Mouse (Mus musculus) lung, embryonic 14.5 days (tissue): ENCODE measurements around the gene Mov10l1. TPM values are rescaled to one million over a fixed set of nuclear protein-coding genes. Genes with fewer than 3 reads are reported as not detected.
A peak's percentile ranks its signal among the peaks of the same experiment; 100 is the strongest.

ENCODE experiments used
- ATAC-seq: fragments of 200-750 bp; cut with Nextera tagmentation; 2 replicates; pipeline ENCODE4 v1.8.0; 2017; ENCODE audit warnings: mild to moderate bottlenecking, moderate TSS enrichment, moderate library complexity; ENCODE audit not compliant: insufficient read depth
- DNase-seq: peaks from one replicate; pipeline ENCODE4 v3.0.0-alpha.2; 2015
- H3K27ac ChIP-seq: fragments of 300-500 bp; sonication (generic); 2 replicates; pipeline ENCODE4 v1.5.1; 2014; ENCODE audit warnings: low read depth, mild to moderate bottlenecking, moderate library complexity
- H3K27me3 ChIP-seq: fragments of 300-500 bp; sonication (generic); 2 replicates; pipeline ENCODE4 v1.6.1; 2014; ENCODE audit warnings: low read length, control low read depth; ENCODE audit not compliant: insufficient read depth
- H3K36me3 ChIP-seq: fragments of 300-500 bp; sonication (generic); 2 replicates; pipeline ENCODE4 v1.6.1; 2014; ENCODE audit warnings: control low read depth; ENCODE audit not compliant: insufficient read depth
- H3K4me1 ChIP-seq: fragments of 300-500 bp; sonication (generic); 2 replicates; pipeline ENCODE4 v1.6.1; 2014; ENCODE audit warnings: antibody characterized with exemption, control low read depth; ENCODE audit not compliant: insufficient read depth
- H3K4me2 ChIP-seq: fragments of 300-500 bp; sonication (generic); 2 replicates; pipeline ENCODE4 v1.6.1; 2014; ENCODE audit warnings: mild to moderate bottlenecking
- H3K4me3 ChIP-seq: fragments of 300-500 bp; sonication (generic); 2 replicates; pipeline ENCODE4 v1.5.1; 2014; ENCODE audit warnings: low read depth, low read length
- H3K9ac ChIP-seq: fragments of 300-500 bp; sonication (generic); 2 replicates; pipeline ENCODE4 v1.6.1; 2014
- H3K9me3 ChIP-seq: fragments of 300-500 bp; sonication (generic); 2 replicates; pipeline ENCODE4 v1.6.1; 2016; ENCODE audit warnings: low read depth, low read length, control low read depth
- CTCF ChIP-seq: IDR thresholded peaks from 2 replicates; pipeline ENCODE4 v1.5.1; 2016; ENCODE audit warnings: antibody characterized with exemption, low read depth
- WGBS: fragments of 180-500 bp; shearing (Covaris S2); extraction: QIAGEN DNeasy Blood & Tissue Kit; methylation state at CpG from one replicate; pipeline ENCODE4 v1.1.7; 2014; 5-methylcytosine and 5-hydroxymethylcytosine counted together
- polyA plus RNA-seq: library from polyadenylated mRNA; unstranded; fragments of >200 nt; fragmentation: Nextera tagmentation; extraction: Ambion mirVana; gene quantifications from 2 replicates; pipeline ENCODE4 v1.2.1, GENCODE M21; 2014

Gene Mov10l1
- polyA plus RNA-seq, 1 experiment from 2014 or later, result not detected

- 81% methylated on average over 3 of the region's 3 CpGs for WGBS
- H3K4me1 ChIP-seq, result no peaks in the 10 kb centered on the region
- no peaks in the 10 kb centered on the region for H3K9me3 ChIP-seq
- no peak overlapping the region for H3K4me3 ChIP-seq
- ATAC-seq, result no peak
- TF ChIP-seq CTCF, result no peak
- no peak overlapping the region for H3K4me2 ChIP-seq
- no peak for DNase-seq
- H3K27me3 ChIP-seq, result no peaks in the 10 kb centered on the region
- no peak overlapping the region for H3K9ac ChIP-seq
- H3K36me3 ChIP-seq, result no peaks in the 10 kb centered on the region
- H3K27ac ChIP-seq, result no peak overlapping the region
Observed at GRCm38 (mm10) chr15:89016722-89017121, 34.0 kb downstream of the Mov10l1 start.

GRCm38 (mm10) chr15:89020085-89020484 is 37.4 kb downstream of the Mov10l1 start:
- Histone ChIP-seq H3K4me1 (no peaks in the 10 kb centered on the region), H3K27me3 (no peaks in the 10 kb centered on the region), H3K4me3 (no peak overlapping the region), H3K27ac (no peak overlapping the region), H3K9ac (no peak overlapping the region), H3K4me2 (no peak overlapping the region), H3K36me3 (no peaks in the 10 kb centered on the region), H3K9me3 (no peaks in the 10 kb centered on the region)
- no peak for TF ChIP-seq CTCF
- no peak for ATAC-seq
- WGBS, result 60% methylated on average over 7 of the region's 7 CpGs
- DNase-seq, result no peak

GRCm38 (mm10) chr15:89020492-89020891 is 37.8 kb downstream of the Mov10l1 start:
- H3K27ac ChIP-seq, result no peak overlapping the region
- no peaks in the 10 kb centered on the region for H3K4me1 ChIP-seq
- no peak for TF ChIP-seq CTCF
- no peaks in the 10 kb centered on the region for H3K9me3 ChIP-seq
- H3K36me3 ChIP-seq, result no peaks in the 10 kb centered on the region
- 68% methylated on average over 7 of the region's 7 CpGs for WGBS
- no peaks in the 10 kb centered on the region for H3K27me3 ChIP-seq
- ATAC-seq, result no peak
- H3K9ac ChIP-seq, result no peak overlapping the region
- DNase-seq, result no peak
- no peak overlapping the region for H3K4me2 ChIP-seq
- no peak overlapping the region for H3K4me3 ChIP-seq

- ATAC-seq, result no peak
- TF ChIP-seq CTCF, result no peak
- DNase-seq, result no peak
- no peaks in the 10 kb centered on the region for H3K27me3 ChIP-seq
- H3K4me2 ChIP-seq, result no peak overlapping the region
- H3K36me3 ChIP-seq, result no peaks in the 10 kb centered on the region
- H3K4me3 ChIP-seq, result no peak overlapping the region
- no peaks in the 10 kb centered on the region; the same call in 1 of the 2 replicates for H3K9me3 ChIP-seq
- WGBS, result 73% methylated on average over 5 of the region's 5 CpGs
- H3K9ac ChIP-seq, result no peak overlapping the region
- H3K4me1 ChIP-seq, result no peaks in the 10 kb centered on the region
- no peak overlapping the region for H3K27ac ChIP-seq
Observed at GRCm38 (mm10) chr15:89044381-89044780, 61.7 kb downstream of the Mov10l1 start.

GRCm38 (mm10) chr15:89046356-89046755 is 63.6 kb downstream of the Mov10l1 start:
- no peak overlapping the region for H3K4me3 ChIP-seq
- no peaks in the 10 kb centered on the region; the same call in 1 of the 2 replicates for H3K9me3 ChIP-seq
- H3K27ac ChIP-seq, result no peak overlapping the region
- 71% methylated on average over 4 of the region's 4 CpGs for WGBS
- H3K36me3 ChIP-seq, result no peaks in the 10 kb centered on the region
- no peak overlapping the region for H3K4me2 ChIP-seq
- no peak for TF ChIP-seq CTCF
- H3K9ac ChIP-seq, result no peak overlapping the region
- no peak for DNase-seq
- H3K27me3 ChIP-seq, result no peaks in the 10 kb centered on the region
- ATAC-seq, result no peak
- H3K4me1 ChIP-seq, result no peaks in the 10 kb centered on the region

- no peak for TF ChIP-seq CTCF
- no peak for ATAC-seq
- no peak for DNase-seq
- Histone ChIP-seq H3K27ac (no peak overlapping the region), H3K4me3 (no peak overlapping the region), H3K9ac (no peak overlapping the region), H3K27me3 (peaks cover 20% of the 10 kb centered on the region), H3K4me2 (no peak overlapping the region), H3K9me3 (no peaks in the 10 kb centered on the region), H3K4me1 (no peaks in the 10 kb centered on the region), H3K36me3 (no peaks in the 10 kb centered on the region)
- 81% methylated on average over 7 of the region's 7 CpGs for WGBS
Observed at GRCm38 (mm10) chr15:89054666-89055065, 72.0 kb downstream of the Mov10l1 start.

GRCm38 (mm10) chr15:89058736-89059135 is 76.0 kb downstream of the Mov10l1 start:
- ATAC-seq (no peak), DNase-seq (no peak)
- Histone ChIP-seq H3K9me3 (no peaks in the 10 kb centered on the region), H3K27me3 (peaks cover 38% of the 10 kb centered on the region), H3K36me3 (no peaks in the 10 kb centered on the region), H3K4me2 (peak overlapping the region; percentile 96), H3K27ac (no peak overlapping the region), H3K9ac (no peak overlapping the region), H3K4me1 (0 out of 2 replicates have a peak, but pooled peaks cover 3% of the 10 kb centered on the region), H3K4me3 (no peak overlapping the region)
- TF ChIP-seq CTCF, result no peak
- WGBS, result 21% methylated on average over 6 of the region's 6 CpGs
